8 mouse cellular contexts compared by ENCODE assay signal in the genomic region with DNA sequence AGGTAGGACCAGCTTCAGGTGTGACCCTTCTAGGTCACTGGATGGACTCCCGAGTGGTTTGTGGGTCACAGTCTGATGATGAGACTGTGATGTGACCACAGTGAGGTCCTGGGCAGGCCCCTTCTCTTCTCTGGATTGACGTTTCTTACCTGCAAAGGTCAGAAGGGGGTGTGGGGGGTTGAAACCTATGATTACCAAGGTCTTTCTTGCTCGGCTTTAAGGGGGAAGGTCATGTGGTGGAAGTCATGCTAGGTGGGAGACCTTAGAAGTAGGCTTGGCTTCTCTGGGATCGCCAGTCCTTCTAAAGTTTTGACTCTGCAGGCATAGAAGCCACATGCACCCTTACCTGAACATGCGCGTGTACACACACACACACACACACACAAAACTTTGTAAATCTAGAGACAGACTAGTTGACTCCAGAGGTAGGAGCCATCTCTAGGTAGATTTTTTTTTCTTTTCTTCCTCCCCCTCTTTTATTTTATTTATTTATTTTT. TPM values are rescaled to one million over a fixed set of nuclear protein-coding genes. Genes with fewer than 3 reads are reported as not detected.
A peak's percentile ranks its signal among the peaks of the same experiment; 100 is the strongest.
DNase-seq lines count a peak whose midpoint lies in the region; ATAC-seq and TF ChIP-seq lines count a peak whose summit lies in the region.

No protein-coding gene starts in this region.

- intact Hi-C loops in left cerebral cortex, postnatal 10 days (cut with DNase I) = no loop called here

- H3K9me3 ChIP-seq in erythroblast, embryonic 14.5 days (ENCODE audit: control insufficient read depth, low read length) = no peaks in the 10 kb centered on the region
- no peaks in the 10 kb centered on the region for H3K9me3 ChIP-seq in liver, embryonic 13.5 days (replicated peaks)

- 41% methylated on average over 6 of the region's 6 CpGs for WGBS in thymus, adult 2 months
- 45% methylated on average over 6 of the region's 6 CpGs for WGBS in liver, embryonic 13.5 days (ENCODE audit: insufficient replicate concordance)

- peak overlapping the region; percentile 95 for H3K4me2 ChIP-seq in liver, embryonic 13.5 days

- no peak for TF ChIP-seq CTCF in thymus, adult 2 months (IDR thresholded peaks at IDR 0.05; ENCODE audit: borderline replicate concordance, control insufficient read depth, extremely low read depth, insufficient read depth, low read length, poor library complexity)

- H3K4me1 ChIP-seq in erythroblast, embryonic 14.5 days (ENCODE audit: control insufficient read depth) = peaks cover 36% of the 10 kb centered on the region
- peaks cover 35% of the 10 kb centered on the region for H3K4me1 ChIP-seq in thymus, adult 2 months (replicated peaks; ENCODE audit: control insufficient read depth, insufficient read depth, low read length)
- peaks cover 47% of the 10 kb centered on the region for H3K4me1 ChIP-seq in liver, embryonic 13.5 days (replicated peaks)

- peak overlapping the region; percentile 67 for H3K4me3 ChIP-seq in erythroblast, embryonic 14.5 days (replicated peaks)
- no peak overlapping the region for H3K4me3 ChIP-seq in thymus, adult 2 months (ENCODE audit: control insufficient read depth, insufficient read depth, low read length)
- peak overlapping the region; percentile 69 for H3K4me3 ChIP-seq in liver, embryonic 13.5 days (replicated peaks)

- no peak for DNase-seq in thymus, adult 2 months
- DNase-seq in thymus, postnatal 36 days = no peak
- no peak for DNase-seq in liver, embryonic 13.5 days
- DNase-seq in adrenal gland, postnatal 14 days = no peak
- no peak for DNase-seq in left cerebral cortex, postnatal 10 days (ENCODE audit: extremely low spot score in 1 of 2, low spot score in 2 of 2)
- DNase-seq in embryo, embryonic 9.5 days (ENCODE audit: extremely low spot score) = no peak

- ATAC-seq in erythroblast, adult 5-6 weeks (replicated peaks; ENCODE audit: low FRiP score, poor library complexity, severe bottlenecking) = no peak
- ATAC-seq in liver, embryonic 13.5 days (ENCODE audit: low read depth) = no peak

- peak overlapping the region; percentile 46; the same call in 1 of the 2 replicates for H3K27ac ChIP-seq in thymus, adult 2 months (ENCODE audit: control insufficient read depth, insufficient read depth, low read length)
- no peak overlapping the region for H3K27ac ChIP-seq in liver, embryonic 13.5 days

- H3K27me3 ChIP-seq in erythroblast, embryonic 14.5 days (ENCODE audit: control insufficient read depth) = peaks cover 19% of the 10 kb centered on the region
- no peaks in the 10 kb centered on the region for H3K27me3 ChIP-seq in thymus, adult 2 months (ENCODE audit: control insufficient read depth, insufficient read depth, low read length)
- peaks cover 18% of the 10 kb centered on the region for H3K27me3 ChIP-seq in liver, embryonic 13.5 days

- peaks cover 2% of the 10 kb centered on the region; the same call in 1 of the 2 replicates for H3K36me3 ChIP-seq in erythroblast, embryonic 14.5 days (ENCODE audit: control insufficient read depth)
- H3K36me3 ChIP-seq in thymus, adult 2 months (ENCODE audit: control insufficient read depth, insufficient read depth, low read length) = 0 out of 2 replicates have a peak, but pooled peaks cover 3% of the 10 kb centered on the region
- H3K36me3 ChIP-seq in liver, embryonic 13.5 days = peaks cover 11% of the 10 kb centered on the region; the same call in 1 of the 2 replicates

- peak overlapping the region; percentile 77; the same call in 1 of the 2 replicates for H3K9ac ChIP-seq in liver, embryonic 13.5 days

- no peak for TF ChIP-seq POLR2A in thymus, adult 2 months (IDR thresholded peaks at IDR 0.05; ENCODE audit: control insufficient read depth, extremely low read depth, insufficient read depth, low read length, poor library complexity)

RNA-seq across cellular contexts. Expression of a gene that starts 0.5 kb away (rescaled TPM):
- 0.17 and 0.25 TPM in 2 replicates for polyA plus RNA-seq in erythroblast, embryonic 14.5 days (2012)
- total RNA-seq in erythroblast, adult 5-6 weeks (2015; ENCODE audit: low replicate concordance) = 4.8 and 7.3 TPM in 2 replicates
- 5.7 and 6.5 TPM in 2 replicates for total RNA-seq in erythroblast, adult 5-6 weeks (2017; ENCODE audit: low replicate concordance)
- polyA plus RNA-seq in thymus, adult 2 months (2012; rRNA removed) = 136 and 161 TPM in 2 replicates
- polyA plus RNA-seq in liver, embryonic 13.5 days (2015; fragmentation: Nextera tagmentation; extraction: Ambion mirVana) = 11.1 and 14.6 TPM in 2 replicates
- total RNA-seq in adrenal gland, postnatal 14 days (2021) = 37.8 and 44.2 TPM in 2 replicates
- total RNA-seq in left cerebral cortex, postnatal 10 days (2021) = 1 to 10 TPM; 2.0 to 3.4 TPM

RNA-seq across cellular contexts. Expression of a gene that starts 9.1 kb away (rescaled TPM):
- polyA plus RNA-seq in erythroblast, embryonic 14.5 days (2012) = 0.67 and 0.90 TPM in 2 replicates
- total RNA-seq in erythroblast, adult 5-6 weeks (2015; ENCODE audit: low replicate concordance) = 6.9 and 14.8 TPM in 2 replicates
- 6.7 and 10.3 TPM in 2 replicates for total RNA-seq in erythroblast, adult 5-6 weeks (2017; ENCODE audit: low replicate concordance)
- polyA plus RNA-seq in thymus, adult 2 months (2012; rRNA removed) = 178 and 204 TPM in 2 replicates
- polyA plus RNA-seq in liver, embryonic 13.5 days (2015; fragmentation: Nextera tagmentation; extraction: Ambion mirVana) = 21.1 and 23.8 TPM in 2 replicates
- total RNA-seq in adrenal gland, postnatal 14 days (2021) = 72.8 and 74.6 TPM in 2 replicates
- 10 to 100 TPM; 12.4 to 13.4 TPM for total RNA-seq in left cerebral cortex, postnatal 10 days (2021)
